Mouse (Mus musculus): ENCODE measurements at regions not wholly inside any gene's neighbourhood (a gene's known extent, or its start where the extent isn't known, plus 50 kb on each side); places are given as distances from the start of the nearest gene placed in this dataset.

GRCm38 (mm10) chr17:83935232-83935631 lies 87.5 kb upstream of the Haao start:
- DNase-seq (ENCODE audit: low read depth, low spot score): no peak

DNA sequence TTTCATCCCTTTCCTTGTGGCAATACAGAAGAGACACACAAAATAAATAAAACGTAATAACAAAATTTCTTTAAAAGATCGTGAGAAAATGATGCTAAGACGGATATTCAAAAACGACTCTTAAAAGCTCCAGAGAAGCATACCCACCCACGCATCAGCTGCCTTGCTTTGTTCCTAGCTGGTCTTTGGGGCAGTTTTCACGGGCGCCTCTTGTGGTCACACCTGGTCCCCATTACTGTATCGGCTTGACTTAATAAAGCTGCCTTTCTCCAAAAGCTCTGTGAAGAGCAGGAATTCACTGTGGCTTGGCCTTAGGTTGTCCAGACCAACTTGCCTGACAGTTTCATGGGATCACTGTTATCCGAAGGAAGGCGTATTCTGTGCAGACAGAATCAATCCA lies 86.0 kb upstream of the Haao start:
- peak; percentile 23 for DNase-seq (ENCODE audit: low read depth, low spot score)

- DNase-seq (ENCODE audit: low read depth, low spot score): no peak
Observed at GRCm38 (mm10) chr17:83930401-83930800, 82.6 kb upstream of the Haao start.

DNA sequence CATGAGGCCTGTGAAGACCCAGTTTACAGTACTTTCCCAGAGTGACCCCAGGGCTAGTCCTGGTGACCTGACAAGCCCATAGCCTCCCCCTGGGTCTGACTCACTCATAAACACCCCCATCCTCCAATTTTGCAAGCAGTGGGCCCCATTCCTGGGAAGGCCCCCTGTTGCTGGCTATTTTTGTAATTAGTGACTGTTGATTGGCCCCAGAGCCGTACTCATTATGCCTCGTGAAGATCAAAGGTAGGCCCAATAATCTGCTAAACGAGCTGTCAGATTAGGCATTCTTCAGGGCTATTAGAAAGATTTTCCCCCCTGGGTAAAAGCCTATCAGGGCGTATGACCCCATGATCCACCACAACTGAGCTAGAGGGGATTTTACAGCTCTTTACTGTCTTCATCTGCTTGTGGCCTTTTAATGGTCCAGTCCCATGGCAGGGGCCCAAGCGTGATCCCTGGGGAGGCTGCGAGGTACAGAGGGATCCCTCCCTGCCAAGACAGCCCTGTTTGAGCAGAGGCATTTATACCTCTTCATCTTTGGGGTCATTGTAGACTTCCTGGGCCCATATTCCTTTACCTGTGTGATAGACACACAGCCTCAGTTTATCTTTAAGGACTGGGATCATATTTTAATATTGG lies 80.1 kb upstream of the Haao start:
- no peak for DNase-seq (ENCODE audit: low read depth, low spot score)

DNA sequence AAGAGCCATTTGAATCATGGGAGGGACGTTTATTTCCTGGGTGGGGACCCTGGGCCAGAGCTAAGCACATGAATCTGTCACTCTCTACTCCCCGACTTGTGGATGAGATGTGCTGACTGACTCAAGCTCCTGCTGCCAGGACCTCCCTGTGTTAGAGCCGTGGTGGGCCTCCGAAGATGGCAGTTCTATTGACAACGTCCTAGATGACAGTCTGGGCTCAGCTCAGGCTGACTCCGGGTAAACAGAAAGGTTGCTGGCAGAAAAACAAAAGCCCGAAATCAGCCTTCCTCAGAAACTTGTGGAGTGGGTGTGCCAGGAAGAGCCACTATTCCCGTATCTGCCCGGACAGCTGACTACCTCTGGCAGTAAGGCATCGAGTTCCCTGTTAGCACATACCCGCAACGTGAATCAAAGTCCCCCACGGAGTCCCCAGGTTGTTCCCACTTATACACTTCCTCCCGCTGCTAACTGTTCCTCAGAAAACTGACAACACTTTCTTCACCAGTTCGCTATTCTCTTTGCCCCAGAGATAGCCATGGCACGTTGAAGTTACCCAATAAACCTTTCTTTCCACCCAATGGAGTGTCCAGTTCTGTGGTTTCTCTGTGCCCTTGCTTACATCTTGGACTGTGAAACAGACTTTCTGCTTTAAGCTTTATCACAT lies 76.6 kb upstream of the Haao start:
- DNase-seq (ENCODE audit: low read depth, low spot score): no peak

- no peak for DNase-seq (ENCODE audit: low read depth, low spot score)
Observed at GRCm38 (mm10) chr17:83920894-83921293, 73.1 kb upstream of the Haao start.

GRCm38 (mm10) chr17:83920225-83920624 lies 72.5 kb upstream of the Haao start:
- DNase-seq (ENCODE audit: low read depth, low spot score): no peak

DNA sequence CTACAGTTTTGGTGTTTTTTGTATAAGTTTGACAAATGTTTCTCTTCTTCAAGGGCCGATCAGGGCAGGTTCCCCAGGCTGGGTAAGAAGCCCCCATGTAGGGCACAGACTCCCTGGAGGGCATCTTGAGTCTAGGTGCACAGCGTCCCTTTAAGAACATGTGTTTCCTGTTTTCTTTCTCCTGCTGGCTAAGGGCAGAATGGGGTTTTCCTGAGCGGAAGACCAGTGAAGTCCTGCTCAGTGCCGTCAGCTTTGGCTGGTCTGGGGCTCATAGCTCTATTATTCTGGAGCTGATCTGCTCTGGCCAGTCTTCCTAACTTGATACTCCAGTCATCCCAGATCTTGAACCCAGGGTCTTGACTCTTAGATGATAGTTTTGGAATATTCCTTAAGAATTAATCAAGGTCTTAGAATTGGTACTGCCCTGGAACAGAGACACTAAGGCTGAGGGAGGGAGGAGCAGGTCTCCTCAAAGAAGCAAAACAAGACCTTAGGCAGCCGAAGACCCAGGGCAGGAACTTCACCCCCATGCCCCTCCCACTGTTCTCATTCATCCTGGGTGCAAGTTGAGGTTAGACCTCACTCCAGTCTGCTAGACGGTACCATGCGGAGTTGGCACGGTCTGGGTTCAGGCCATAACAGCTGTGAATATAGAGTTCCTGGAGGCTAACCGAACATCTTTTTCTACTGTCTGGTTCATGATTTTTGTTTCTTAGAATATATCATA lies 70.8 kb upstream of the Haao start:
- no peak for DNase-seq (ENCODE audit: low read depth, low spot score)

DNA sequence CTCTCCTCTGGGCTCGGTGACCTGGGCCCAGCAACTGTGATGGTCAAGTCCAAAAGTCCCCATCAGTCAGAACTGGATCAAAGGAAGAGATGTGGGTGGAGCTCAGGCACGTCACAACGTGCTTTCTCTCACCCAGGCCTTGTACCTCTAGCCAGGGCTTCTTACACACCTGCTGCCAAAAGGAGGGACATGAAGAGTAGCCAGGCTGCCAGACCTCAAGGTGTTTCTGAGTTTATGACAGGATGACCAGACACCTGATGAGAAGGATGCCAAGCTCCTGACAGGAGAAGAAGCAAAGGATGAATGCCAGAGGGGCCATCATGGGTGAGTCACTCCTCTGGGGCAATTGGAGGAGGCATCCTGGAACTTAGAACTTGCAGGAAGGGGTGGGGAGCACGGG lies 70.0 kb upstream of the Haao start:
- no peak for DNase-seq (ENCODE audit: low read depth, low spot score)

GRCm38 (mm10) chr17:83916684-83917166 lies 69.0 kb upstream of the Haao start:
- no peak for DNase-seq (ENCODE audit: low read depth, low spot score)

- DNase-seq (ENCODE audit: low read depth, low spot score): no peak
Observed at GRCm38 (mm10) chr17:83915034-83915433, 67.3 kb upstream of the Haao start.

GRCm38 (mm10) chr17:83914603-83915002 lies 66.8 kb upstream of the Haao start:
- DNase-seq (ENCODE audit: low read depth, low spot score): no peak

GRCm38 (mm10) chr17:83913711-83914415 lies 66.1 kb upstream of the Haao start:
- no peak for DNase-seq (ENCODE audit: low read depth, low spot score)

GRCm38 (mm10) chr17:83912421-83912820 lies 64.7 kb upstream of the Haao start:
- no peak for DNase-seq (ENCODE audit: low read depth, low spot score)

GRCm38 (mm10) chr17:83908811-83909210 lies 61.0 kb upstream of the Haao start:
- peak; percentile 18 for DNase-seq (ENCODE audit: low read depth, low spot score)

DNA sequence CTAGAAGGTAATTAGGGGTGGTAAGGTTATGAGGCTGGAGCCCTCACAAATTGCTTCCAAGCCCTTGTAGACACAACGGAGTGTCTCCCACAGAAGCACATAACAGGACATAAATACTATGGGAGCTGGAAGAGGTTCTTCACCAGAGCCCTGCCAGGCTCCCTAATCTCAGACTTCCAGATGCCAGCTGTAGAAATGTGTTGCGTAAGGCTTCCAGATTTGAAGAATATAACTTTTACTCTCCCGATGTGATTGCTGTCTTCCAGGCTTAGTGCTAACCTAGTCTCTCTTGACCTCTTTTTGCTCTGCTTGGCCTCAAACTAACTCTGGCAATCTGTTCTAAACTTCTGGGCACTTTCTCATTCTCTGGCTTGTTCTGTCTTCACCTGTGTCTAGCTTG lies 59.8 kb upstream of the Haao start:
- DNase-seq (ENCODE audit: low read depth, low spot score): no peak

DNA sequence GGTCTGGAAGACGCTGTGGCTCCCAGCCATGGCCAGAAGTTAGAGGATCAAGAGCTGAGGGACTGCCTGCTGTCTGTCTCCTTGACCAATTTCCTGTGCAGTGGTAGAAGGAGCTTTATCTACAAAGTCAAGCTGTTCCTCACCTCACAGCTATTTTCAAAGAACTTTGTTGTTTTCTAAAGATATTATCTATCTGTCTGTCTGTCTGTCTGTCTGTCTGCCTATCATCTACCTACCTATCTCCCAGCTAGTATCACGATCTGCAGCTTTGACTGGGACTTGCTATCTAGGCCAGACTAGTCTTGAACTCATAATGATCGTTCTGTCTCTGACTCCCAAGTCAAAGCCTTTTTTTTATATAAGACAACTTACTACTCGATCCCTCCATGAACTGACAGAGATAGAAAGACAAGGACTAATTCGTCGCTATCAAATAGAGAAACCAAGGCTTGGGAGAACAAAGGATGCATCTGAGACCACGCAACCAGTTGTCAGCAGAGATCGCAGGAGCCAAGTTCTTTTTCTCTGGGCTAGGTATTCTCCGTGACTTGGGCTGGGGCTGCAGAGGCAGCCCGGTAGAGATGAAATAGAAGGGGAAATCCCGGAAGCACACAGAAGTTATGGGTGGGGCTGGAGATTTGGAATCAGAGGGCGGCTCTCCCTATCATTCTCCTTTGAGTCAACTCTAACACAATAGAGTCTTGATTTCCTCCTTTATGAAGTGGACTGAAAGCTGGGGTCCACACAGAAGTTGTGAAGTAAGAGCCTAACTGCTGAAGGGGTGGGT lies 59.2 kb upstream of the Haao start:
- no peak for DNase-seq (ENCODE audit: low read depth, low spot score)

DNA sequence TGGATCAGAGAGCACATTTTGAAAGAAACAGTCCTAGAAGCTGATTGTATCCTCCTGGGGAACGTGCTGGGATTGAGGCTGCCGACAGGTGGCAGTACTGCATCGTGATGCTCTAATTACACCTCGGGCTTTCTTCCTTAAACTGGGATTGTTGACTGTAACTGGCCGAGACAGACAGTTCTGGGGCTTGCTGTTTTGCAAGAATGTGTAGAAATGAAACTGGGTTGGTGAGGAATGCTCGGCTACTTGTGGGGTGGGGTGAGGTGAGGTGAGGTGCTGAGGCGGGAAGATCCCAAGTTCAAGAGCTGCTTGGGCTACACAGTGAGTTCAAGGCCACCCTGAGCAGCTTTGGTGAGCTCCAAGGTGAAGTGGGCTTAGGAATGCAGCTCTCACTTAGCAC lies 55.7 kb upstream of the Haao start:
- DNase-seq (ENCODE audit: low read depth, low spot score): peak; percentile 67

GRCm38 (mm10) chr17:83902523-83902922 lies 54.8 kb upstream of the Haao start:
- no peak for DNase-seq (ENCODE audit: low read depth, low spot score)

DNA sequence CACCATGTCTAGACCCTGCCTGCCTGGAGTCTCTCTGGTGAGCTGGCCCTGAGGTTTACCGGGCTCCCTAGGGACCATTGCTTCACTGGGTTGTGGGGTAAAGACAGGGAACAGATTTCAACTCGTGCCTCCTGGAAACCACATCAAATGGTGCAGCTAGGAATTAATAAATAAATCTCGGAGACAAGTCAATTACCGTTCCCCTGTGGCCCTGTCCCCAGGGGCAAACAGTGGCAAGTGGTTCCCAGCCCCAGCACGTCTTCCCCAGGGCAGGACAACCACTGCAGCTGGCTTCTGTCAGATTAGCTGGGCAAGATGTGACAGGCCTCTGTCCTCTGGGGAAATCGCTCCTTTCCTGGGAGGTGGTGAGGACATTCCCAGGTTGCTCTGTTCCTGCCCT lies 54.3 kb upstream of the Haao start:
- no peak for DNase-seq (ENCODE audit: low read depth, low spot score)

DNA sequence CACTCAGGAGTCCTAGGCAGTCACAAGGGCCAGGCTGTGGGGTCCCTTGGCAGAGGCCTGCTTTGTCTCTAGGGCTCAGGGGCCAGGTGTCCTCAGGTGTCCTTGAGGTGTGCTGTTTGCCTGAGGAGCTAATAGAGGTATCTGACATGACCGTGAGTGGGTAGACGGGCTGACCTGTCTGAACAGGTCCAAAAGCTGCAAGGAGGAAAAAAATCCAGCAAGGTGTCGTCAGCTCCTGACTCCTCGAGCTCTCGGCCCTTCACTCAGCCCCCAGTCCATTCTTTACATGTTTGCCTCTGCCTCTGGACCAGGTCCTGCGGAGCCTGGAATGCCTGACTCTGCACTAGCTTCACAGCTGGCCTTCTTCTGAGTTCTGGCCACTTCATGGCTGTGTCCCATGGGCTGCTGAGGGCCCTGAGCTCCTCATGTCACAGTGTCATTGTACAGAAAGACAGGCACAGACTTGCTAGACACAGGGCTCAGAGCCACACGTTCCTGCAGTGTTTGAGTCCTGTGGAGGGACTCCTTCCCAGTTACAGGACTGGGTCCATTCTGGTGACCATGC lies 51.9 kb upstream of the Haao start:
- DNase-seq (ENCODE audit: low read depth, low spot score): no peak

Data from A20 (cell line).